Comparison of ENCODE assay signal across 10 mouse cellular contexts in the genomic region with DNA sequence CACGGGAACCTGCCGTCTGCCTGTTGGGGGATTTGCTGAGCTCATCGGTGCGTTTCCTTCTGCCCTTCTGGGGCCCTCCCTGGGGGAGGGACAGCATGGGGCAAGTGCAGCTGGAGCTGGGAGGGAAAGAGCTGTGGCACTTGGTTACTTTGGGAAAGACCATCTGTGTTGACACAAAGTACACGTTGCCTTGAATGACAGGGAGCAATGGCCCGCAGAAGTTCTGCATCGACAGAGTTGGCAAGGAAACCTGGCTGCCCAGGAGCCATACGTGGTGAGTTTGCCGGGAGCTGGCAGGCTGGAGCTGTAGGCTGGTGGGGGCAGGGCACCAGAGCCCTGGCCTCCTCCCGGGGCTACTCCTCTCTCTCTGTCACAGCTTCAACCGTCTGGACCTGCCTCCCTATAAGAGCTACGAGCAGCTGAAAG. TPM values are rescaled to one million over a fixed set of nuclear protein-coding genes. Genes with fewer than 3 reads are reported as not detected.
DNase-seq lines count a peak whose midpoint lies in the region; ATAC-seq and TF ChIP-seq lines count a peak whose summit lies in the region.
"Had no signal": no experiment of that assay in that cellular context is flagged by ENCODE, and none has a peak within 500 bp of the region (broad histone marks: within the 10 kb centered on the region; RNA-seq: fewer than 3 reads in every experiment).

No protein-coding gene starts in this region.

- no peaks in the 10 kb centered on the region; the same call in 1 of the 2 replicates for H3K4me1 ChIP-seq in lung, embryonic 14.5 days (ENCODE audit: insufficient read depth)
- peaks cover 1% of the 10 kb centered on the region for H3K4me1 ChIP-seq in embryonic facial prominence, embryonic 15.5 days
- H3K4me1 ChIP-seq in neural tube, embryonic 14.5 days (ENCODE audit: control insufficient read depth, insufficient read depth, low read length), result no peaks in the 10 kb centered on the region
- H3K4me1 ChIP-seq: lung, embryonic 15.5 days had no signal

- no peaks in the 10 kb centered on the region for H3K9me3 ChIP-seq in lung, embryonic 14.5 days (ENCODE audit: low read depth, low read length)
- no peaks in the 10 kb centered on the region for H3K9me3 ChIP-seq in embryonic facial prominence, embryonic 15.5 days (replicated peaks)
- H3K9me3 ChIP-seq in neural tube, embryonic 14.5 days (ENCODE audit: control insufficient read depth, low read length), result no peaks in the 10 kb centered on the region
- H3K9me3 ChIP-seq: lung, embryonic 15.5 days had no signal

- peak; percentile 52 for DNase-seq in gastrocnemius, adult 2 months
- DNase-seq in gastrocnemius, postnatal 14 days, result no peak
- DNase-seq in lung, embryonic 14.5 days, result no peak
- DNase-seq in lung, postnatal 36 days, result no peak
- no peak for DNase-seq in yolk sac, embryonic 10.5 days (ENCODE audit: low spot score)
- no peak for DNase-seq in left cerebral cortex, adult 8-10 months (ENCODE audit: low spot score in 2 of 2)
- DNase-seq: adrenal gland, adult 8-10 months had no signal

- H3K9ac ChIP-seq in lung, embryonic 14.5 days, result no peak overlapping the region
- no peak overlapping the region for H3K9ac ChIP-seq in embryonic facial prominence, embryonic 15.5 days
- no peak overlapping the region for H3K9ac ChIP-seq in neural tube, embryonic 14.5 days (replicated peaks; ENCODE audit: low read depth, low read length)
- H3K9ac ChIP-seq: lung, embryonic 15.5 days had no signal

- 31% methylated on average over 12 of the region's 12 CpGs for WGBS in lung, embryonic 14.5 days
- 54% methylated on average over 12 of the region's 12 CpGs for WGBS in embryonic facial prominence, embryonic 15.5 days
- WGBS in neural tube, embryonic 14.5 days, result 49% methylated on average over 12 of the region's 12 CpGs

- peaks cover 40% of the 10 kb centered on the region for H3K36me3 ChIP-seq in lung, embryonic 14.5 days (ENCODE audit: insufficient read depth)
- peaks cover 40% of the 10 kb centered on the region for H3K36me3 ChIP-seq in embryonic facial prominence, embryonic 15.5 days
- H3K36me3 ChIP-seq in neural tube, embryonic 14.5 days (ENCODE audit: control insufficient read depth, insufficient read depth, low read length), result peaks cover 3% of the 10 kb centered on the region; the same call in 1 of the 2 replicates

- peak overlapping the region; percentile 38; the same call in 1 of the 2 replicates for H3K27ac ChIP-seq in gastrocnemius, adult 2 months
- 0 out of 2 replicates have a peak overlapping the region, but pooled peaks have one; percentile 4 for H3K27ac ChIP-seq in lung, embryonic 14.5 days (ENCODE audit: low read depth)
- H3K27ac ChIP-seq in embryonic facial prominence, embryonic 15.5 days (replicated peaks), result peak overlapping the region; percentile 34; the same call in 1 of the 2 replicates
- no peak overlapping the region for H3K27ac ChIP-seq in neural tube, embryonic 14.5 days (ENCODE audit: low read depth, low read length)
- H3K27ac ChIP-seq: lung, embryonic 15.5 days had no signal

- TF ChIP-seq CTCF in gastrocnemius, adult 2 months (IDR thresholded peaks at IDR 0.05), result no peak
- TF ChIP-seq CTCF in lung, embryonic 14.5 days (IDR thresholded peaks at IDR 0.05; ENCODE audit: low read depth), result no peak

- intact Hi-C loops in gastrocnemius, adult 2 months (cut with DNase I), result no loop called here
- intact Hi-C loops in gastrocnemius, postnatal 14 days (cut with DNase I; ENCODE audit: low total_unique reads), result no loop called here

- no peak overlapping the region for H3K4me2 ChIP-seq in lung, embryonic 14.5 days
- no peak overlapping the region for H3K4me2 ChIP-seq in embryonic facial prominence, embryonic 15.5 days (replicated peaks)
- no peak overlapping the region for H3K4me2 ChIP-seq in neural tube, embryonic 14.5 days (ENCODE audit: low read depth, low read length)
- H3K4me2 ChIP-seq: lung, embryonic 15.5 days had no signal

- H3K4me3 ChIP-seq in gastrocnemius, adult 2 months, result no peak overlapping the region
- H3K4me3 ChIP-seq in lung, embryonic 14.5 days (ENCODE audit: low read depth, low read length), result no peak overlapping the region
- no peak overlapping the region for H3K4me3 ChIP-seq in embryonic facial prominence, embryonic 15.5 days (replicated peaks)
- no peak overlapping the region for H3K4me3 ChIP-seq in neural tube, embryonic 14.5 days (ENCODE audit: low read depth, low read length)
- H3K4me3 ChIP-seq: lung, embryonic 15.5 days had no signal

- H3K27me3 ChIP-seq in lung, embryonic 14.5 days (ENCODE audit: insufficient read depth, low read length), result no peaks in the 10 kb centered on the region
- no peaks in the 10 kb centered on the region for H3K27me3 ChIP-seq in embryonic facial prominence, embryonic 15.5 days
- no peaks in the 10 kb centered on the region for H3K27me3 ChIP-seq in neural tube, embryonic 14.5 days (ENCODE audit: control insufficient read depth, insufficient read depth, low read length)
- H3K27me3 ChIP-seq: lung, embryonic 15.5 days had no signal

- ATAC-seq in lung, embryonic 14.5 days (ENCODE audit: insufficient read depth), result no peak
- no peak for ATAC-seq in embryonic facial prominence, embryonic 15.5 days (ENCODE audit: insufficient number of reproducible peaks, low FRiP score, low TSS enrichment, low read depth)
- ATAC-seq in neural tube, embryonic 14.5 days (ENCODE audit: low read depth), result peak; percentile 31; the same call in 1 of the 2 replicates

RNA-seq across cellular contexts. Expression of a gene that starts 31.7 kb away (rescaled TPM):
- 100 to 1,000 TPM; 142 to 160 TPM for total RNA-seq in gastrocnemius, adult 2 months (2021)
- total RNA-seq in gastrocnemius, postnatal 14 days (2021), result 100 to 1,000 TPM; 108 to 121 TPM
- 260 and 269 TPM in 2 replicates for polyA plus RNA-seq in lung, embryonic 14.5 days (2014; fragmentation: Nextera tagmentation; extraction: Ambion mirVana)
- 266 and 276 TPM in 2 replicates for polyA plus RNA-seq in embryonic facial prominence, embryonic 15.5 days (2015; fragmentation: Nextera tagmentation; extraction: Ambion mirVana)
- 236 and 255 TPM in 2 replicates for polyA plus RNA-seq in neural tube, embryonic 14.5 days (2014; fragmentation: Nextera tagmentation; extraction: Ambion mirVana)
- total RNA-seq in left cerebral cortex, adult 8-10 months (2022), result 100 to 1,000 TPM; 105 to 114 (median 109) TPM
